Mouse (Mus musculus): ENCODE results near the gene Olfr951. TPM values are rescaled to one million over a fixed set of nuclear protein-coding genes. Genes with fewer than 3 reads are reported as not detected.

Olfr951 gene
- total RNA-seq (2014; rRNA removed; ENCODE audit: low replicate concordance) (not detected in 2 replicates), polyA plus RNA-seq (2015; fragmentation: Nextera tagmentation; extraction: Ambion mirVana) (not detected in 2 replicates)

- WGBS = 71% methylated on average over 2 of the region's 2 CpGs
- no peaks in the 10 kb centered on the region for H3K27me3 ChIP-seq (ENCODE audit: control insufficient read depth, insufficient read depth, low read length)
- no peak for ATAC-seq (ENCODE audit: insufficient read depth, low read depth)
Measured at GRCm38 (mm10) chr9:39387110-39387509, at the start of gene Olfr951. Gene Olfr951 (plus strand): TSS chr9:39387410.

DNA sequence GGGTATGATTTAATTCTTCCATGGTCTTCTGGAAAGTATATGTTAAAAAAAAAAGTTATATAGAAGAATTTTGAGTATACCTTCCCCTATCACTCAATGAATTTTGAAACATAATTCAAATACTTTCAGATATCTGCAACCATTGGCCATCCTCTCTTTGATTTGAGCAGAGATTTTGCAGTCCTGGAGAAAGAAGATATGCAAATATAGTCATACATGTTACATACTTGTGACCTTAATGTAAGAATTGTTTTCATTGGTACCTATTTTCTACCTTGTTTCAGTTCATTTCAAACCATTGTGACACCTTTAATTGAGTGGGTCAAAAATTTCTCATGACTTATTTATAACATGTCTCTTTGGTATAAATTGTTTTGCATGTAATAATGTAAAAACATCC lies 39.8 kb downstream of the Olfr951 start, which contains the start of gene Olfr952:
Olfr952 (minus strand) TSS at position 101 of the 400 bp plus-strand sequence.
- Histone ChIP-seq H3K4me3 (ENCODE audit: low read depth, low read length) (no peak within 1 kb of the TSS), H3K4me1 (ENCODE audit: control insufficient read depth, insufficient read depth) (no peaks in the 10 kb centered on the region), H3K27ac (ENCODE audit: low read depth) (no peak within 1 kb of the TSS), H3K27me3 (ENCODE audit: control insufficient read depth, insufficient read depth, low read length) (no peaks in the 10 kb centered on the region), H3K4me2 (ENCODE audit: low read depth, low read length) (no peak within 1 kb of the TSS), H3K36me3 (replicated peaks; ENCODE audit: control insufficient read depth, insufficient read depth, low read length) (no peaks in the 10 kb centered on the region), H3K9me3 (replicated peaks; ENCODE audit: control insufficient read depth, low read length) (no peaks in the 10 kb centered on the region), H3K9ac (replicated peaks; ENCODE audit: low read depth, low read length) (no peak within 1 kb of the TSS)
- DNase-seq (ENCODE audit: low spot score) (no peak), ATAC-seq (ENCODE audit: insufficient read depth, low read depth) (no peak)
- TF ChIP-seq CTCF (IDR thresholded peaks at IDR 0.05; ENCODE audit: low read depth) = no peak
- TF ChIP-seq EP300 (IDR thresholded peaks at IDR 0.05; ENCODE audit: low read depth) = no peak

More at GRCm38 (mm10) chr9:39387110-39387509, at the start of gene Olfr951:
- no peak for DNase-seq (ENCODE audit: low spot score)
- TF ChIP-seq EP300 (IDR thresholded peaks at IDR 0.05; ENCODE audit: low read depth) = no peak
- no peak for TF ChIP-seq CTCF (IDR thresholded peaks at IDR 0.05; ENCODE audit: low read depth)
- no peak within 1 kb of the TSS for H3K9ac ChIP-seq (replicated peaks; ENCODE audit: low read depth, low read length)
- no peaks in the 10 kb centered on the region for H3K36me3 ChIP-seq (replicated peaks; ENCODE audit: control insufficient read depth, insufficient read depth, low read length)
- no peak within 1 kb of the TSS for H3K4me2 ChIP-seq (ENCODE audit: low read depth, low read length)
- no peaks in the 10 kb centered on the region for H3K4me1 ChIP-seq (ENCODE audit: control insufficient read depth, insufficient read depth)
- H3K9me3 ChIP-seq (replicated peaks; ENCODE audit: control insufficient read depth, low read length) = no peaks in the 10 kb centered on the region
- no peak within 1 kb of the TSS for H3K27ac ChIP-seq (ENCODE audit: low read depth)
- no peak within 1 kb of the TSS for H3K4me3 ChIP-seq (ENCODE audit: low read depth, low read length)

Other genes starting within 250 kb of the Olfr951 start
- gene Olfr943, start 221.1 kb upstream of the Olfr951 start, total RNA-seq (2014; rRNA removed; ENCODE audit: low replicate concordance) = not detected in 2 replicates
- gene Olfr943, start 221.1 kb upstream of the Olfr951 start, polyA plus RNA-seq (2015; fragmentation: Nextera tagmentation; extraction: Ambion mirVana) = not detected in 2 replicates
- gene Olfr944, start 185.5 kb upstream of the Olfr951 start, total RNA-seq (2014; rRNA removed; ENCODE audit: low replicate concordance) = not detected in 2 replicates
- gene Olfr944, start 185.5 kb upstream of the Olfr951 start, polyA plus RNA-seq (2015; fragmentation: Nextera tagmentation; extraction: Ambion mirVana) = not detected in 2 replicates
- gene Olfr1537, start 137.4 kb upstream of the Olfr951 start, total RNA-seq (2014; rRNA removed; ENCODE audit: low replicate concordance) = not detected in 2 replicates
- gene Olfr1537, start 137.4 kb upstream of the Olfr951 start, polyA plus RNA-seq (2015; fragmentation: Nextera tagmentation; extraction: Ambion mirVana) = not detected in 2 replicates
- not detected in 2 replicates for gene Olfr945, start 110.6 kb upstream of the Olfr951 start, total RNA-seq (2014; rRNA removed; ENCODE audit: low replicate concordance)
- gene Olfr945, start 110.6 kb upstream of the Olfr951 start, polyA plus RNA-seq (2015; fragmentation: Nextera tagmentation; extraction: Ambion mirVana) = not detected in 2 replicates
- gene Olfr948, start 61.4 kb upstream of the Olfr951 start, total RNA-seq (2014; rRNA removed; ENCODE audit: low replicate concordance) = not detected in 2 replicates
- not detected in 2 replicates for gene Olfr948, start 61.4 kb upstream of the Olfr951 start, polyA plus RNA-seq (2015; fragmentation: Nextera tagmentation; extraction: Ambion mirVana)
- not detected in 2 replicates for gene Olfr952, start 39.7 kb downstream of the Olfr951 start, total RNA-seq (2014; rRNA removed; ENCODE audit: low replicate concordance)
- gene Olfr952, start 39.7 kb downstream of the Olfr951 start, polyA plus RNA-seq (2015; fragmentation: Nextera tagmentation; extraction: Ambion mirVana) = not detected in 2 replicates
- not detected in 2 replicates for gene Olfr954, start 69.3 kb downstream of the Olfr951 start, total RNA-seq (2014; rRNA removed; ENCODE audit: low replicate concordance)
- gene Olfr954, start 69.3 kb downstream of the Olfr951 start, polyA plus RNA-seq (2015; fragmentation: Nextera tagmentation; extraction: Ambion mirVana) = not detected in 2 replicates
- not detected in 2 replicates for gene Olfr955, start 84.5 kb downstream of the Olfr951 start, total RNA-seq (2014; rRNA removed; ENCODE audit: low replicate concordance)
- not detected in 2 replicates for gene Olfr955, start 84.5 kb downstream of the Olfr951 start, polyA plus RNA-seq (2015; fragmentation: Nextera tagmentation; extraction: Ambion mirVana)
- not detected in 2 replicates for gene Olfr44, start 106.6 kb downstream of the Olfr951 start, total RNA-seq (2014; rRNA removed; ENCODE audit: low replicate concordance)
- gene Olfr44, start 106.6 kb downstream of the Olfr951 start, polyA plus RNA-seq (2015; fragmentation: Nextera tagmentation; extraction: Ambion mirVana) = not detected in 2 replicates
- gene Olfr957, start 128.4 kb downstream of the Olfr951 start, total RNA-seq (2014; rRNA removed; ENCODE audit: low replicate concordance) = not detected in 2 replicates
- not detected in 2 replicates for gene Olfr957, start 128.4 kb downstream of the Olfr951 start, polyA plus RNA-seq (2015; fragmentation: Nextera tagmentation; extraction: Ambion mirVana)
- gene Olfr958, start 166.6 kb downstream of the Olfr951 start, total RNA-seq (2014; rRNA removed; ENCODE audit: low replicate concordance) = not detected in 2 replicates
- gene Olfr958, start 166.6 kb downstream of the Olfr951 start, polyA plus RNA-seq (2015; fragmentation: Nextera tagmentation; extraction: Ambion mirVana) = not detected in 2 replicates
- not detected in 2 replicates for gene Olfr959, start 188.2 kb downstream of the Olfr951 start, total RNA-seq (2014; rRNA removed; ENCODE audit: low replicate concordance)
- not detected in 2 replicates for gene Olfr959, start 188.2 kb downstream of the Olfr951 start, polyA plus RNA-seq (2015; fragmentation: Nextera tagmentation; extraction: Ambion mirVana)
- 5.6 and 6.9 TPM in 2 replicates for gene AW551984, start 217.0 kb downstream of the Olfr951 start, total RNA-seq (2014; rRNA removed; ENCODE audit: low replicate concordance)
- gene AW551984, start 217.0 kb downstream of the Olfr951 start, polyA plus RNA-seq (2015; fragmentation: Nextera tagmentation; extraction: Ambion mirVana) = 2.1 and 2.2 TPM in 2 replicates
- gene Olfr148, start 223.2 kb downstream of the Olfr951 start, total RNA-seq (2014; rRNA removed; ENCODE audit: low replicate concordance) = not detected in 2 replicates
- not detected in 2 replicates for gene Olfr148, start 223.2 kb downstream of the Olfr951 start, polyA plus RNA-seq (2015; fragmentation: Nextera tagmentation; extraction: Ambion mirVana)
- not detected in 2 replicates for gene Olfr960, start 234.0 kb downstream of the Olfr951 start, total RNA-seq (2014; rRNA removed; ENCODE audit: low replicate concordance)
- gene Olfr960, start 234.0 kb downstream of the Olfr951 start, polyA plus RNA-seq (2015; fragmentation: Nextera tagmentation; extraction: Ambion mirVana) = not detected in 2 replicates